Mouse (Mus musculus) hindbrain, embryonic 12.5 days (tissue): ENCODE data around the gene Gfra1. TPM values are rescaled to one million over a fixed set of nuclear protein-coding genes. Genes with fewer than 3 reads are reported as not detected.

Experiments
- ATAC-seq: fragments of 200-750 bp; cut with Nextera tagmentation; 2 replicates; pipeline ENCODE4 v1.8.0; 2017; ENCODE audit warnings: moderate TSS enrichment; ENCODE audit not compliant: low FRiP score
- H3K27ac ChIP-seq: fragments of 300-500 bp; sonication (generic); 2 replicates; pipeline ENCODE4 v1.5.1; 2016; ENCODE audit warnings: mild to moderate bottlenecking
- H3K27me3 ChIP-seq: fragments of 300-500 bp; sonication (generic); 2 replicates; pipeline ENCODE4 v1.6.1; 2016; ENCODE audit warnings: mild to moderate bottlenecking
- H3K36me3 ChIP-seq: fragments of 300-500 bp; sonication (generic); 2 replicates; pipeline ENCODE4 v1.6.1; 2016; ENCODE audit warnings: mild to moderate bottlenecking
- H3K4me1 ChIP-seq: fragments of 300-500 bp; sonication (generic); 2 replicates; pipeline ENCODE4 v1.6.1; 2016
- H3K4me2 ChIP-seq: fragments of 300-500 bp; sonication (generic); replicated peaks from 2 replicates; pipeline ENCODE4 v1.6.1; 2016; ENCODE audit warnings: mild to moderate bottlenecking
- H3K4me3 ChIP-seq: fragments of 300-500 bp; sonication (generic); 2 replicates; pipeline ENCODE4 v1.5.1; 2016; ENCODE audit warnings: mild to moderate bottlenecking
- H3K9ac ChIP-seq: fragments of 300-500 bp; sonication (generic); 2 replicates; pipeline ENCODE4 v1.6.1; 2016; ENCODE audit warnings: mild to moderate bottlenecking, moderate library complexity
- H3K9me3 ChIP-seq: fragments of 300-500 bp; sonication (generic); replicated peaks from 2 replicates; pipeline ENCODE4 v1.6.1; 2016; ENCODE audit warnings: mild to moderate bottlenecking
- WGBS: fragments of 180-500 bp; shearing (Covaris S2); methylation state at CpG from one replicate; pipeline ENCODE4 v1.1.7; 2016; 5-methylcytosine and 5-hydroxymethylcytosine counted together
- polyA plus RNA-seq: library from polyadenylated mRNA; unstranded; fragments of >200 nt; fragmentation: Nextera tagmentation; extraction: Ambion mirVana; gene quantifications from 2 replicates; pipeline ENCODE4 v1.2.1, GENCODE M21; 2016

Gene Gfra1
- polyA plus RNA-seq, 1 experiment from 2014 or later: 59.8 TPM

GRCm38 (mm10) chr19:58341351-58341750 lies 114.4 kb downstream of the Gfra1 start:
- Histone ChIP-seq H3K27ac (no peak overlapping the region), H3K4me1 (peaks cover 13% of the 10 kb centered on the region), H3K36me3 (no peaks in the 10 kb centered on the region), H3K4me2 (no peak overlapping the region), H3K9me3 (no peaks in the 10 kb centered on the region), H3K27me3 (no peaks in the 10 kb centered on the region), H3K4me3 (no peak overlapping the region), H3K9ac (no peak overlapping the region)
- WGBS: 91% methylated on average over 4 of the region's 4 CpGs
- ATAC-seq: no peak

GRCm38 (mm10) chr19:58340221-58340620 lies 115.5 kb downstream of the Gfra1 start:
- Histone ChIP-seq H3K4me2 (no peak overlapping the region), H3K9me3 (no peaks in the 10 kb centered on the region), H3K4me1 (peaks cover 24% of the 10 kb centered on the region), H3K9ac (no peak overlapping the region), H3K27ac (0 out of 2 replicates have a peak overlapping the region, but pooled peaks have one; percentile 19), H3K4me3 (no peak overlapping the region), H3K27me3 (no peaks in the 10 kb centered on the region), H3K36me3 (no peaks in the 10 kb centered on the region)
- 81% methylated on average over 8 of the region's 8 CpGs for WGBS
- no peak for ATAC-seq

GRCm38 (mm10) chr19:58336802-58337201 lies 118.9 kb downstream of the Gfra1 start:
- H3K4me1 ChIP-seq: peaks cover 36% of the 10 kb centered on the region

GRCm38 (mm10) chr19:58335585-58336530 lies 119.9 kb downstream of the Gfra1 start:
- H3K27me3 ChIP-seq: no peaks in the 10 kb centered on the region
- H3K9me3 ChIP-seq: no peaks in the 10 kb centered on the region
- no peaks in the 10 kb centered on the region for H3K36me3 ChIP-seq
- peaks cover 36% of the 10 kb centered on the region for H3K4me1 ChIP-seq
- peak overlapping the region; percentile 62 for H3K27ac ChIP-seq
- WGBS: 34% methylated on average over 12 of the region's 12 CpGs
- no peak overlapping the region for H3K9ac ChIP-seq
- ATAC-seq: 0 out of 2 replicates have a peak, but pooled peaks have one; percentile 18
- H3K4me3 ChIP-seq: no peak overlapping the region
- no peak overlapping the region for H3K4me2 ChIP-seq

More at GRCm38 (mm10) chr19:58336802-58337201, 118.9 kb downstream of the Gfra1 start:
- 81% methylated on average over 6 of the region's 6 CpGs for WGBS
- no peak for ATAC-seq
- Histone ChIP-seq H3K27ac (0 out of 2 replicates have a peak overlapping the region, but pooled peaks have one; percentile 24), H3K4me2 (no peak overlapping the region), H3K27me3 (no peaks in the 10 kb centered on the region), H3K9me3 (no peaks in the 10 kb centered on the region), H3K9ac (no peak overlapping the region), H3K36me3 (no peaks in the 10 kb centered on the region), H3K4me3 (no peak overlapping the region)

GRCm38 (mm10) chr19:58329305-58329704 lies 126.4 kb downstream of the Gfra1 start:
- H3K4me3 ChIP-seq: no peak overlapping the region
- no peak overlapping the region for H3K4me2 ChIP-seq
- no peaks in the 10 kb centered on the region for H3K36me3 ChIP-seq
- 49% methylated on average over 5 of the region's 5 CpGs for WGBS
- H3K27me3 ChIP-seq: no peaks in the 10 kb centered on the region
- no peak overlapping the region for H3K9ac ChIP-seq
- H3K9me3 ChIP-seq: no peaks in the 10 kb centered on the region
- peaks cover 33% of the 10 kb centered on the region for H3K4me1 ChIP-seq
- H3K27ac ChIP-seq: peak overlapping the region; percentile 46
- ATAC-seq: no peak

- 68% methylated on average over 5 of the region's 5 CpGs for WGBS
- Histone ChIP-seq H3K9ac (no peak overlapping the region), H3K27ac (peak overlapping the region; percentile 31; the same call in 1 of the 2 replicates), H3K9me3 (no peaks in the 10 kb centered on the region), H3K27me3 (no peaks in the 10 kb centered on the region), H3K4me2 (no peak overlapping the region), H3K4me1 (peaks cover 33% of the 10 kb centered on the region), H3K4me3 (no peak overlapping the region), H3K36me3 (no peaks in the 10 kb centered on the region)
- ATAC-seq: no peak
Measured at GRCm38 (mm10) chr19:58328014-58328413, 127.7 kb downstream of the Gfra1 start.

GRCm38 (mm10) chr19:58316474-58316873 lies 139.2 kb downstream of the Gfra1 start:
- H3K4me3 ChIP-seq: no peak overlapping the region
- H3K27me3 ChIP-seq: no peaks in the 10 kb centered on the region
- H3K4me2 ChIP-seq: no peak overlapping the region
- 82% methylated on average over 5 of the region's 5 CpGs for WGBS
- no peak overlapping the region for H3K27ac ChIP-seq
- peaks cover 11% of the 10 kb centered on the region for H3K36me3 ChIP-seq
- peaks cover 6% of the 10 kb centered on the region; the same call in 1 of the 2 replicates for H3K4me1 ChIP-seq
- H3K9me3 ChIP-seq: peaks cover 10% of the 10 kb centered on the region
- no peak overlapping the region for H3K9ac ChIP-seq
- ATAC-seq: no peak

GRCm38 (mm10) chr19:58315681-58316080 lies 140.0 kb downstream of the Gfra1 start:
- Histone ChIP-seq H3K4me1 (peaks cover 7% of the 10 kb centered on the region; the same call in 1 of the 2 replicates), H3K9me3 (peaks cover 10% of the 10 kb centered on the region), H3K4me3 (no peak overlapping the region), H3K4me2 (no peak overlapping the region), H3K27me3 (no peaks in the 10 kb centered on the region), H3K27ac (no peak overlapping the region), H3K9ac (no peak overlapping the region), H3K36me3 (peaks cover 11% of the 10 kb centered on the region)
- no peak for ATAC-seq
- WGBS: 91% methylated on average over 5 of the region's 5 CpGs

- Histone ChIP-seq H3K4me1 (peaks cover 18% of the 10 kb centered on the region), H3K4me3 (no peak overlapping the region), H3K4me2 (no peak overlapping the region), H3K9ac (no peak overlapping the region), H3K36me3 (peaks cover 11% of the 10 kb centered on the region), H3K9me3 (peaks cover 10% of the 10 kb centered on the region), H3K27ac (no peak overlapping the region), H3K27me3 (no peaks in the 10 kb centered on the region)
- 76% methylated on average over 5 of the region's 5 CpGs for WGBS
- no peak for ATAC-seq
Measured at GRCm38 (mm10) chr19:58314631-58315030, 141.1 kb downstream of the Gfra1 start.

GRCm38 (mm10) chr19:58313785-58314184 lies 141.9 kb downstream of the Gfra1 start:
- Histone ChIP-seq H3K27me3 (no peaks in the 10 kb centered on the region), H3K4me2 (no peak overlapping the region), H3K4me3 (no peak overlapping the region), H3K27ac (no peak overlapping the region), H3K9ac (no peak overlapping the region), H3K4me1 (peaks cover 24% of the 10 kb centered on the region), H3K36me3 (peaks cover 11% of the 10 kb centered on the region), H3K9me3 (peaks cover 10% of the 10 kb centered on the region)
- ATAC-seq: no peak
- 84% methylated on average over 2 of the region's 2 CpGs for WGBS

GRCm38 (mm10) chr19:58312492-58312891 lies 143.2 kb downstream of the Gfra1 start:
- Histone ChIP-seq H3K4me2 (no peak overlapping the region), H3K4me3 (no peak overlapping the region), H3K4me1 (peaks cover 24% of the 10 kb centered on the region), H3K36me3 (peaks cover 11% of the 10 kb centered on the region), H3K27ac (no peak overlapping the region), H3K9me3 (peaks cover 10% of the 10 kb centered on the region), H3K27me3 (no peaks in the 10 kb centered on the region), H3K9ac (no peak overlapping the region)
- WGBS: 83% methylated on average over 2 of the region's 2 CpGs
- no peak for ATAC-seq

- no peak overlapping the region for H3K4me2 ChIP-seq
- ATAC-seq: peak; percentile 50
- H3K4me1 ChIP-seq: peaks cover 20% of the 10 kb centered on the region
- no peak overlapping the region for H3K9ac ChIP-seq
- no peaks in the 10 kb centered on the region for H3K27me3 ChIP-seq
- peak overlapping the region; percentile 79 for H3K27ac ChIP-seq
- H3K4me3 ChIP-seq: no peak overlapping the region
- 44% methylated on average over 12 of the region's 12 CpGs for WGBS
- H3K36me3 ChIP-seq: peaks cover 8% of the 10 kb centered on the region
- H3K9me3 ChIP-seq: peaks cover 16% of the 10 kb centered on the region
Measured at GRCm38 (mm10) chr19:58310334-58311315, 145.1 kb downstream of the Gfra1 start.
